Mouse (Mus musculus): ENCODE measurements around the gene Nmrk1. TPM values are rescaled to one million over a fixed set of nuclear protein-coding genes. Genes with fewer than 3 reads are reported as not detected.

Gene Nmrk1
- polyA plus RNA-seq, 1 experiment from 2014 or later, result 4.9 TPM

GRCm38 (mm10) chr19:18643411-18643810, 11.7 kb downstream of the Nmrk1 start:
- TF ChIP-seq EP300 (optimal IDR thresholded peaks at IDR 0.05) (no peak), CTCF (IDR thresholded peaks at IDR 0.05; ENCODE audit: low read depth) (no peak)
- no peaks in the 10 kb centered on the region for H3K27me3 ChIP-seq (ENCODE audit: control insufficient read depth, insufficient read depth, low read length)
- DNase-seq (ENCODE audit: low spot score) (no peak), ATAC-seq (ENCODE audit: low FRiP score, low TSS enrichment) (no peak)
- H3K36me3 ChIP-seq (ENCODE audit: control insufficient read depth, insufficient read depth, low read length), result no peaks in the 10 kb centered on the region
- H3K9me3 ChIP-seq (ENCODE audit: control insufficient read depth, low read length), result no peaks in the 10 kb centered on the region
- no peak overlapping the region for H3K4me3 ChIP-seq (ENCODE audit: low read depth, low read length)
- no peak overlapping the region for H3K4me2 ChIP-seq (replicated peaks; ENCODE audit: low read depth)
- H3K4me1 ChIP-seq (replicated peaks; ENCODE audit: control insufficient read depth, insufficient read depth), result no peaks in the 10 kb centered on the region
- no peak overlapping the region for H3K9ac ChIP-seq (ENCODE audit: low read length)
- WGBS, result 71% methylated on average over 4 of the region's 4 CpGs
- no peak overlapping the region for H3K27ac ChIP-seq (replicated peaks)

- DNase-seq (ENCODE audit: low spot score) (no peak), ATAC-seq (ENCODE audit: low FRiP score, low TSS enrichment) (no peak)
- H3K36me3 ChIP-seq (ENCODE audit: control insufficient read depth, insufficient read depth, low read length), result no peaks in the 10 kb centered on the region
- TF ChIP-seq EP300 (optimal IDR thresholded peaks at IDR 0.05) (no peak), CTCF (IDR thresholded peaks at IDR 0.05; ENCODE audit: low read depth) (no peak)
- WGBS, result 81% methylated on average over 6 of the region's 6 CpGs
- H3K4me1 ChIP-seq (replicated peaks; ENCODE audit: control insufficient read depth, insufficient read depth), result no peaks in the 10 kb centered on the region
- H3K9me3 ChIP-seq (ENCODE audit: control insufficient read depth, low read length), result no peaks in the 10 kb centered on the region
- no peak overlapping the region for H3K27ac ChIP-seq (replicated peaks)
- H3K27me3 ChIP-seq (ENCODE audit: control insufficient read depth, insufficient read depth, low read length), result no peaks in the 10 kb centered on the region
- no peak overlapping the region for H3K9ac ChIP-seq (ENCODE audit: low read length)
- no peak overlapping the region for H3K4me3 ChIP-seq (ENCODE audit: low read depth, low read length)
- H3K4me2 ChIP-seq (replicated peaks; ENCODE audit: low read depth), result no peak overlapping the region
Observed at GRCm38 (mm10) chr19:18644084-18644483, 12.3 kb downstream of the Nmrk1 start.

- H3K9me3 ChIP-seq (ENCODE audit: control insufficient read depth, low read length), result no peaks in the 10 kb centered on the region
- no peaks in the 10 kb centered on the region for H3K4me1 ChIP-seq (replicated peaks; ENCODE audit: control insufficient read depth, insufficient read depth)
- no peak for DNase-seq (ENCODE audit: low spot score)
- no peak overlapping the region for H3K27ac ChIP-seq (replicated peaks)
- no peak overlapping the region for H3K4me2 ChIP-seq (replicated peaks; ENCODE audit: low read depth)
- TF ChIP-seq CTCF (IDR thresholded peaks at IDR 0.05; ENCODE audit: low read depth) (no peak), EP300 (optimal IDR thresholded peaks at IDR 0.05) (no peak)
- H3K27me3 ChIP-seq (ENCODE audit: control insufficient read depth, insufficient read depth, low read length), result no peaks in the 10 kb centered on the region
- no peak overlapping the region for H3K9ac ChIP-seq (ENCODE audit: low read length)
- no peak overlapping the region for H3K4me3 ChIP-seq (ENCODE audit: low read depth, low read length)
- H3K36me3 ChIP-seq (ENCODE audit: control insufficient read depth, insufficient read depth, low read length), result no peaks in the 10 kb centered on the region
- ATAC-seq (ENCODE audit: low FRiP score, low TSS enrichment), result no peak
- WGBS, result 75% methylated on average over 3 of the region's 3 CpGs
Observed at GRCm38 (mm10) chr19:18646397-18646796, 14.6 kb downstream of the Nmrk1 start.

- WGBS, result 74% methylated on average over 5 of the region's 5 CpGs
- H3K4me2 ChIP-seq (replicated peaks; ENCODE audit: low read depth), result no peak overlapping the region
- H3K27ac ChIP-seq (replicated peaks), result no peak overlapping the region
- no peaks in the 10 kb centered on the region for H3K27me3 ChIP-seq (ENCODE audit: control insufficient read depth, insufficient read depth, low read length)
- H3K9ac ChIP-seq (ENCODE audit: low read length), result no peak overlapping the region
- ATAC-seq (ENCODE audit: low FRiP score, low TSS enrichment), result no peak
- no peaks in the 10 kb centered on the region for H3K36me3 ChIP-seq (ENCODE audit: control insufficient read depth, insufficient read depth, low read length)
- no peaks in the 10 kb centered on the region for H3K4me1 ChIP-seq (replicated peaks; ENCODE audit: control insufficient read depth, insufficient read depth)
- TF ChIP-seq EP300 (optimal IDR thresholded peaks at IDR 0.05) (no peak), CTCF (IDR thresholded peaks at IDR 0.05; ENCODE audit: low read depth) (no peak)
- no peaks in the 10 kb centered on the region for H3K9me3 ChIP-seq (ENCODE audit: control insufficient read depth, low read length)
- DNase-seq (ENCODE audit: low spot score), result no peak
- H3K4me3 ChIP-seq (ENCODE audit: low read depth, low read length), result no peak overlapping the region
Observed at GRCm38 (mm10) chr19:18646853-18647420, 15.2 kb downstream of the Nmrk1 start.

- no peaks in the 10 kb centered on the region for H3K27me3 ChIP-seq (ENCODE audit: control insufficient read depth, insufficient read depth, low read length)
- H3K4me3 ChIP-seq (ENCODE audit: low read depth, low read length), result no peak overlapping the region
- H3K9me3 ChIP-seq (ENCODE audit: control insufficient read depth, low read length), result no peaks in the 10 kb centered on the region
- TF ChIP-seq EP300 (optimal IDR thresholded peaks at IDR 0.05) (no peak), CTCF (IDR thresholded peaks at IDR 0.05; ENCODE audit: low read depth) (no peak)
- H3K27ac ChIP-seq (replicated peaks), result no peak overlapping the region
- DNase-seq (ENCODE audit: low spot score) (no peak), ATAC-seq (ENCODE audit: low FRiP score, low TSS enrichment) (no peak)
- H3K4me1 ChIP-seq (replicated peaks; ENCODE audit: control insufficient read depth, insufficient read depth), result no peaks in the 10 kb centered on the region
- H3K4me2 ChIP-seq (replicated peaks; ENCODE audit: low read depth), result no peak overlapping the region
- WGBS, result 49% methylated on average over 9 of the region's 9 CpGs
- no peak overlapping the region for H3K9ac ChIP-seq (ENCODE audit: low read length)
- no peaks in the 10 kb centered on the region for H3K36me3 ChIP-seq (ENCODE audit: control insufficient read depth, insufficient read depth, low read length)
Observed at GRCm38 (mm10) chr19:18647775-18648557, 16.2 kb downstream of the Nmrk1 start.

GRCm38 (mm10) chr19:18648558-18648945, 16.8 kb downstream of the Nmrk1 start:
- 75% methylated on average over 6 of the region's 6 CpGs for WGBS
- no peak for TF ChIP-seq CTCF (IDR thresholded peaks at IDR 0.05; ENCODE audit: low read depth)
- TF ChIP-seq EP300 (optimal IDR thresholded peaks at IDR 0.05), result no peak

More at GRCm38 (mm10) chr19:18648558-18648945, 16.8 kb downstream of the Nmrk1 start:
- Histone ChIP-seq H3K36me3 (ENCODE audit: control insufficient read depth, insufficient read depth, low read length) (no peaks in the 10 kb centered on the region), H3K4me1 (replicated peaks; ENCODE audit: control insufficient read depth, insufficient read depth) (no peaks in the 10 kb centered on the region), H3K27me3 (ENCODE audit: control insufficient read depth, insufficient read depth, low read length) (no peaks in the 10 kb centered on the region), H3K4me2 (replicated peaks; ENCODE audit: low read depth) (no peak overlapping the region), H3K4me3 (ENCODE audit: low read depth, low read length) (no peak overlapping the region), H3K27ac (replicated peaks) (no peak overlapping the region), H3K9me3 (ENCODE audit: control insufficient read depth, low read length) (no peaks in the 10 kb centered on the region), H3K9ac (ENCODE audit: low read length) (no peak overlapping the region)
- ATAC-seq (ENCODE audit: low FRiP score, low TSS enrichment) (no peak), DNase-seq (ENCODE audit: low spot score) (no peak)

Data from stomach, postnatal 0 days (tissue).